13 mouse cellular contexts compared by ENCODE assay signal in the genomic region with DNA sequence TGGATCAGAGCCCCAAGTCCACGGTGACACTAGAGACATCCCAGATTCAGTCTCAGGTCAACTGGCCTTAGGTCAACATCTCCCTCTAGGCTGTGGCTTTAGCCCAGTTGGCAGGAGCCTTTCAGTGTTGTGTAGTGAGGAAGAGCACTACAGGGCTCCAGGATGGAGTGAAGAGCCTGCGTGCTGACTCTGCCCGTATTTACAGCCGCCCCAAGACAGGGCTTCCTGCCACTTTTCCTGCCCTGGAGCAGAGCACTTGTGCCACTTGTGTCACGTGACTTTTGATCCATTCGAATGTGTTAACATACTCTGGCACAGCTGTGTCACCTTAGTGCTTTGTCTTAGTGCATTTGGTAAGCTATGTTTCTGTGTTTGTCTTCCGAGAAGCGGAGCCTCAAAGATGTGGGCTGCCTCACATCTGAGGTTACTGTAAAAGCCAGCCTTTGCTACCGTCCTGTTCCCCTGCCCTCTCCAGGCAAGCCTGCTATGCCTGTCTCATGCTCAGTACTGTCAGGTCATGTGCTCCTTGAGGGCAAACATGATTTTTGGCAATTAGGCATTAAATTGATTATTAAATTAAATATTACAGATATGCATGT. TPM values are rescaled to one million over a fixed set of nuclear protein-coding genes. Genes with fewer than 3 reads are reported as not detected.
DNase-seq lines count a peak whose midpoint lies in the region; TF ChIP-seq lines count a peak whose summit lies in the region.
"Had no signal": no experiment of that assay in that cellular context is flagged by ENCODE, and none has a peak within 500 bp of the region (broad histone marks: within the 10 kb centered on the region; RNA-seq: fewer than 3 reads in every experiment).

No protein-coding gene starts in this region.

- intact Hi-C loops in heart, postnatal 10 days (cut with DNase I) = no loop called here

- no peak for TF ChIP-seq POLR2A in CH12.LX (IDR thresholded peaks at IDR 0.05; ENCODE audit: low read depth, low read length)

- 89% methylated on average over 9 of the region's 9 CpGs for WGBS in midbrain, embryonic 10.5 days

- H3K27me3 ChIP-seq in CH12.LX (replicated peaks) = no peaks in the 10 kb centered on the region
- no peaks in the 10 kb centered on the region for H3K27me3 ChIP-seq in midbrain, embryonic 10.5 days (ENCODE audit: low read depth, poor library complexity, severe bottlenecking)
- H3K27me3 ChIP-seq: limb, embryonic 13.5 days; midbrain, embryonic 15.5 days had no signal

- TF ChIP-seq CTCF in CH12.LX (conservative IDR thresholded peaks at IDR 0.05 in 1 of 2, IDR thresholded peaks at IDR 0.05 in 1 of 2; ENCODE audit: low read depth in 2 of 2, low read length in 2 of 2) = no peak

- no peaks in the 10 kb centered on the region for H3K9me3 ChIP-seq in CH12.LX (replicated peaks; ENCODE audit: low read length)
- no peaks in the 10 kb centered on the region for H3K9me3 ChIP-seq in midbrain, embryonic 10.5 days (replicated peaks)
- H3K9me3 ChIP-seq: limb, embryonic 13.5 days; midbrain, embryonic 15.5 days had no signal

- no peak for TF ChIP-seq RAD21 in CH12.LX (IDR thresholded peaks at IDR 0.05; ENCODE audit: low read depth, low read length)

- in situ Hi-C loops in CH12.LX (cut with MboI; ENCODE audit: low pct_ligation_motif_present, low pct_unique_long_range_greater_than_20kb, low sequenced_read_pairs) = no loop called here

- peak; percentile 40 to 41 for DNase-seq in heart, postnatal 10 days
- no peak for DNase-seq in heart, adult 8-10 months (ENCODE audit: low spot score)
- no peak for DNase-seq in CH12.LX (ENCODE audit: extremely low read depth)
- peak; percentile 64 for DNase-seq in induced T-regulatory cell, adult 2 months (ENCODE audit: low read depth)
- DNase-seq in thymus, adult 18-20 months = peak; percentile 21 to 39
- no peak for DNase-seq in midbrain, embryonic 10.5 days (ENCODE audit: low spot score)
- DNase-seq in frontal cortex, postnatal 10 days (ENCODE audit: low spot score in 2 of 2) = no peak
- no peak for DNase-seq in right cerebral cortex, postnatal 25 days
- DNase-seq: cerebellum, adult 9-10 months; kidney, adult 9 months; right cerebral cortex, postnatal 14 days had no signal

- H3K4me2 ChIP-seq in CH12.LX (ENCODE audit: insufficient read depth, low read depth, poor library complexity, severe bottlenecking) = no peak overlapping the region
- H3K4me2 ChIP-seq: limb, embryonic 13.5 days; midbrain, embryonic 15.5 days had no signal

- H3K36me3 ChIP-seq in CH12.LX (replicated peaks in 1 of 2; ENCODE audit: control insufficient read depth in 1 of 2, insufficient read depth in 1 of 2, low read length in 1 of 2) = peaks cover 0 to 19% of the 10 kb centered on the region in 2 experiments
- H3K36me3 ChIP-seq in midbrain, embryonic 10.5 days = peaks cover 26% of the 10 kb centered on the region
- H3K36me3 ChIP-seq: limb, embryonic 13.5 days; midbrain, embryonic 15.5 days had no signal

- no peaks in the 10 kb centered on the region for H3K79me2 ChIP-seq in CH12.LX (replicated peaks; ENCODE audit: control insufficient read depth, extremely low read depth, insufficient read depth, poor library complexity, severe bottlenecking)

- TF ChIP-seq EP300 in CH12.LX (IDR thresholded peaks at IDR 0.05; ENCODE audit: low read length) = no peak

- H3K4me1 ChIP-seq in CH12.LX (ENCODE audit: control insufficient read depth in 1 of 2, insufficient read depth in 2 of 2) = peaks cover 6 to 46% of the 10 kb centered on the region in 2 experiments
- H3K4me1 ChIP-seq in midbrain, embryonic 10.5 days = peaks cover 7% of the 10 kb centered on the region; the same call in 1 of the 2 replicates

- no peak overlapping the region for H3K27ac ChIP-seq in CH12.LX (ENCODE audit: insufficient read depth, low read depth)
- H3K27ac ChIP-seq in midbrain, embryonic 10.5 days (replicated peaks) = no peak overlapping the region
- H3K27ac ChIP-seq: limb, embryonic 13.5 days; midbrain, embryonic 15.5 days had no signal

- dilution Hi-C loops in CH12.LX (cut with MboI; ENCODE audit: extremely low pct_ligation_motif_present, extremely low pct_unique_long_range_greater_than_20kb, low sequenced_read_pairs) = no loop called here

- H3K4me3 ChIP-seq in CH12.LX (replicated peaks in 1 of 3; ENCODE audit: low read depth in 2 of 3, low read length in 2 of 3, poor library complexity in 1 of 3) = no peak overlapping the region
- no peak overlapping the region for H3K4me3 ChIP-seq in midbrain, embryonic 10.5 days
- H3K4me3 ChIP-seq: limb, embryonic 13.5 days; midbrain, embryonic 15.5 days had no signal

- peak overlapping the region; percentile 11; the same call in 1 of the 2 replicates for H3K9ac ChIP-seq in CH12.LX (ENCODE audit: insufficient read depth, low read depth)
- H3K9ac ChIP-seq: limb, embryonic 13.5 days; midbrain, embryonic 15.5 days had no signal

TF ChIP-seq in CH12.LX, 34 proteins besides CTCF, POLR2A, EP300 and RAD21:
- TF ChIP-seq TBP (conservative IDR thresholded peaks at IDR 0.05; ENCODE audit: low read depth, low read length) (no peak), UBTF (IDR thresholded peaks at IDR 0.05; ENCODE audit: low read depth, low read length) (no peak), CHD1 (IDR thresholded peaks at IDR 0.05; ENCODE audit: low read depth, low read length) (no peak), GABPA (IDR thresholded peaks at IDR 0.05; ENCODE audit: insufficient replicate concordance, low read depth, low read length) (no peak), ZMIZ1 (IDR thresholded peaks at IDR 0.05; ENCODE audit: low read depth, low read length) (no peak), ELF1 (IDR thresholded peaks at IDR 0.05; ENCODE audit: low read depth, low read length) (no peak), MXI1 (IDR thresholded peaks at IDR 0.05; ENCODE audit: low read depth, low read length) (no peak), POLR2AphosphoS2 (IDR thresholded peaks at IDR 0.05; ENCODE audit: low read depth, low read length) (no peak), NELFE (IDR thresholded peaks at IDR 0.05; ENCODE audit: low read depth, low read length) (no peak), KAT2A (IDR thresholded peaks at IDR 0.05; ENCODE audit: insufficient replicate concordance, low read length) (no peak), ETS1 (conservative IDR thresholded peaks at IDR 0.05; ENCODE audit: low read depth, low read length) (no peak), TCF12 (IDR thresholded peaks at IDR 0.05; ENCODE audit: low read depth, low read length) (no peak), SMC3 (IDR thresholded peaks at IDR 0.05; ENCODE audit: low read depth, low read length) (no peak), MEF2A (IDR thresholded peaks at IDR 0.05; ENCODE audit: borderline replicate concordance, low read depth, low read length) (no peak), SIN3A (IDR thresholded peaks at IDR 0.05; ENCODE audit: low read length) (no peak), JUND (conservative IDR thresholded peaks at IDR 0.05; ENCODE audit: low read depth, low read length) (no peak)

RNA-seq across cellular contexts. Expression of gene Usp6nl, which starts 15.7 kb away (rescaled TPM):
- 10 to 100 TPM; 13.6 to 14.6 TPM for total RNA-seq in heart, postnatal 10 days (2021)
- 1 to 10 TPM; 5.1 to 6.8 (median 5.5) TPM for total RNA-seq in heart, adult 8-10 months (2022)
- total RNA-seq in CH12.LX (2012; rRNA removed) (4.2 and 4.6 TPM in 2 replicates), CH12.LX (2014; rRNA removed) (4.1 and 4.3 TPM in 2 replicates)
- polyA plus RNA-seq in CH12.LX (2012; ENCODE audit: insufficient read length, low read depth) = 12.1 and 14.2 TPM in 2 replicates
- 11.0 and 11.8 TPM in 2 replicates for polyA plus RNA-seq in midbrain, embryonic 10.5 days (2016; fragmentation: Nextera tagmentation; extraction: Ambion mirVana)

Comparison
In these comparisons a context has a peak if more than half of its experiments do, and no peak if none do; other contexts are left out.
1. DNase-seq: peak in heart, postnatal 10 days (2 of 2), induced T-regulatory cell, adult 2 months (single experiment) and thymus, adult 18-20 months (2 of 2); none in heart, adult 8-10 months (single experiment), CH12.LX (single experiment), midbrain, embryonic 10.5 days (single experiment), frontal cortex, postnatal 10 days (0 of 2) and right cerebral cortex, postnatal 25 days (single experiment).